Mouse (Mus musculus): ENCODE results near the gene Vmn1r237.

Gene Vmn1r237

GRCm38 (mm10) chr17:21311565-21311964 is at the start of gene Vmn1r237:
Gene Vmn1r237 (plus strand): TSS chr17:21311865.
- no peak for DNase-seq (ENCODE audit: low spot score in 2 of 2)

- DNase-seq (ENCODE audit: low spot score in 2 of 2) = peak; percentile 34 to 44
Measured at GRCm38 (mm10) chr17:21272103-21272502, 39.6 kb upstream of the Vmn1r237 start.

- no peak for DNase-seq (ENCODE audit: low spot score in 2 of 2)
Measured at GRCm38 (mm10) chr17:21282642-21283041, 29.0 kb upstream of the Vmn1r237 start, which contains the start of gene Vmn1r236. Gene Vmn1r236 (plus strand): TSS chr17:21282942.

GRCm38 (mm10) chr17:21284395-21284794 is 27.3 kb upstream of the Vmn1r237 start:
- no peak for DNase-seq (ENCODE audit: low spot score in 2 of 2)

GRCm38 (mm10) chr17:21289695-21290094 is 22.0 kb upstream of the Vmn1r237 start:
- no peak for DNase-seq (ENCODE audit: low spot score in 2 of 2)

Data from natural killer cell, adult 2 months (primary cell).